Mouse (Mus musculus): Measurements from ENCODE around the gene Trim65. TPM values are rescaled to one million over a fixed set of nuclear protein-coding genes. Genes with fewer than 3 reads are reported as not detected.

Trim65 gene
- total RNA-seq, 2 experiments from 2014 or later = 6.2 to 7.1 TPM

DNA sequence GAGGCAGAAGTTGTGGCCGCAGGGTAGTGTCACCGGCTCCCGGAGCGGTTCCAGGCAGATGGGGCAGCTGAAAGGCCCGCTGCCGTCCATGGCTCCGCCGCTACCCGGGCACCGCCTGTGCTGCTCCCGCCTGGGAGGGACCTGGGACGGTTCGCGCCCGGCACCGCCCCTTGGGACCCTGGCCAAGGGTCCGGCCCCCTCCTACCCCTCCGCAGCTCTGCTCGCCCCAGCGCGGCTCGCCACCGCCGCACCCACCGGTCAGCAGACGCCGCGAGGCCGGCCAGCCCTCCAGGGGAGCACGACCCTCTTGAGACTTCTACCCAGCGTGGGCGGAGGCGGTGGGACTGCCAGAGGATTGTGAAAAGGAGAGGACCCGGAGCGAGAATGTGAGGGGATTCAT lies 20.8 kb downstream of the Trim65 start:
- no peak for DNase-seq (ENCODE audit: extremely low spot score in 1 of 2, low spot score in 1 of 2)

DNA sequence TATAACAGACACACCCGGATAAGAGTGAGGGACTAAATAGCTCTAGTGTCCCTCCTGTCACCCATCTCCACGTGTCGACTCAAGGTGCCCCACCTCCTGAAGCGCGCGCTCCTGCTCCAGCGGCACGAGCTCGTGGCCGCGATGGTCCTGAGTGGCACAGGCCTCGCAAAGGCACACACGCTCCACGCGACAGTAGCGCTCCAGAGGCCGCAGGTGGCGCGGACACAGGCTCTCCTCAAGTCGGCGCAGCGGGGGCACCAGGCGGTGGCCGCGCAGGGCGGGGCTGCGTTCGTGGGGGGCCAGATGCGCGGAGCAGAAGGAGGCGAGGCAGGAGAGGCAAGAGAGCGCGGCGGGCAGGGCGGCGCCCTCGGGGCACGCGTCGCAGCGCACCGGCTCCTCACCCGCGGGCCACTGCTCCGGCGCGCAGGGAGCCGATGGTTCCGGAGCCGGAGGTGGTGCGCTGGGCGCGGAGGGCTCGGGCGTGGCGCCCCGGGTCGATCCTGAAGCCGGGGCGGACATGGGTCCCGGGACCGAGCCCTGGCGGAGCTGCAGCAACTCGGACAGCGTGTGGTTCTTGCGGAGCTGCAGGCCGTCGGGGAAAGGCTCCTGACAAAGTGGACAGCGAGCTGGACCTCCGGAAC lies 21.4 kb downstream of the Trim65 start:
- no peak for DNase-seq (ENCODE audit: extremely low spot score in 1 of 2, low spot score in 1 of 2)

DNA sequence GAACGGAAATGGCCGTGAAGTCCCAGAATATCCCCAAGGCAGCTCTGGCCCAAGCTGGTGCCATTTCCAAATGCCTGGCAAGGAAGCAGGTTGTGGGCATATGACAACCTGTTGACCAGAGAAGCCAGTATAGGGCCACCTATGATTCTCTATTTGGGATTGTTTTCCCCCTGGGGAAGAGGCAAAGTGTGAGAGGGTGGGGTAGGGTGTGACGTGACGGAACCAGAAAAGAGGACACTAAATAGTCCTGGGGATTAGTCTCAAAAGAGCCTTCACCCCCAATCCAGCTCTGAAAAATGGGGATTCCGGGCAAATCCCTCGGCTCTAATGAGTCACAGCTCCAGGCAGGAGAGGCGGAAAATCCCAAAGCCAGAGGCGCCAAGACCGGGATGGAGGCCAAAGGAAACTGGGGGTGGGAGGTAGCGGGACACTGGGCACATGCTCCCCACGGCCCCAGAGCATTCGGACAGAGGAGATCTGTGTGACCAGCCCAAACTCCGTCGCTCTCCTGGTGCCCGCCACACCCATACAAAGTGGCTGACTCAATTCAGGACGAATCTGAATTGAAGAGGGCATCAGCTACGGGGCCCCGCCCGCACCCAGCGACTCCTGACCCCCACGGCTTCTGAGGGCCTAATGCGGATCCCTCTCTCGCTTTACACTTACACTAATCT lies 22.3 kb downstream of the Trim65 start:
- no peak for DNase-seq (ENCODE audit: extremely low spot score in 1 of 2, low spot score in 1 of 2)

- DNase-seq (ENCODE audit: extremely low spot score in 1 of 2, low spot score in 1 of 2) = no peak
Observed at GRCm38 (mm10) chr11:116107777-116108285, 23.1 kb downstream of the Trim65 start.

GRCm38 (mm10) chr11:116106963-116107776 lies 23.8 kb downstream of the Trim65 start:
- DNase-seq (ENCODE audit: extremely low spot score in 1 of 2, low spot score in 1 of 2) = no peak

GRCm38 (mm10) chr11:116106154-116106962 lies 24.6 kb downstream of the Trim65 start:
- no peak for DNase-seq (ENCODE audit: extremely low spot score in 1 of 2, low spot score in 1 of 2)

DNA sequence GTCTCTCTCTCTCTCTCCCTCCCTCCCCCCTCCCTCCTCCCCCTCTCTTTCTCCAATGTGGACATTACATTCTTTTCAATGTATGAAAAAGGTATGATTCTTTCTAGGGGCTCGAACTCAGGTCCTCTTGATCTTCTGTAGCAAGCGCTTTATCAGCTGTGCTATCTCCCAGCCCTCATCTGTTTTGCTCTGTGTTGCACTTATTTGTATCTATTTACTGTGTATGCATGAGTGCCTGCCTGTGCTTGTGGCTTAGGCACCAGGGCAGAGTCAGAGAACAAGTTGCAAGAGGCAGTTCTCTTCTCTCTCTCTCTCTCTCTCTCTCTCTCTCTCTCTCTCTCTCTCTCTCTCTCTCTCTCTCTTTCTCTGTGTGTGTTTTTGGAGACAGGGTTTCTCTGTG lies 25.9 kb downstream of the Trim65 start:
- DNase-seq (ENCODE audit: extremely low spot score in 1 of 2, low spot score in 1 of 2) = no peak

GRCm38 (mm10) chr11:116104006-116104646 lies 26.8 kb downstream of the Trim65 start:
- DNase-seq (ENCODE audit: extremely low spot score in 1 of 2, low spot score in 1 of 2) = no peak

- DNase-seq (ENCODE audit: extremely low spot score in 1 of 2, low spot score in 1 of 2) = no peak
Observed at GRCm38 (mm10) chr11:116103572-116103971, 27.4 kb downstream of the Trim65 start.

GRCm38 (mm10) chr11:116102472-116102871 lies 28.5 kb downstream of the Trim65 start:
- DNase-seq (ENCODE audit: extremely low spot score in 1 of 2, low spot score in 1 of 2) = no peak

GRCm38 (mm10) chr11:116101931-116102381 lies 29.0 kb downstream of the Trim65 start:
- no peak for DNase-seq (ENCODE audit: extremely low spot score in 1 of 2, low spot score in 1 of 2)

- DNase-seq (ENCODE audit: extremely low spot score in 1 of 2, low spot score in 1 of 2) = no peak
Observed at GRCm38 (mm10) chr11:116100839-116101238, 30.1 kb downstream of the Trim65 start.

DNA sequence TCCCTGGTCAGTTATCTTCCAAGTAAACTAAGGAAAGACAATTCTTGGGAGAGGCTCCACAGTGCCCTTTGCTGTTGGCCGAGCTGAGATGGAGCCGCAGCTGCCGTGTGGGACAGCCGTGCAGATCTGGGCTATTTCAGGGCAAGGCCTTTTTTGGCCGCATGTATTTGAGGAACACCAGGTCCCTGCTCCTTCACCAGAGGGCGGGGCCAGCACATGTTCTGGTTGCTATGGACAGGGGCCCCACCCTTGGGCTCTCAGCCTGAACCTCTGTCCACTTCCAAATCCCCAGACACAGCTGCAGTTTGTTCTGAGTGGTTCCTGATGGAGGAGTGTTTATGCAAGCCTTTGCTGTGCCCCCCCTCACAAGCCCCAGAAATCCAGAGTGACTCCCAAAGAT lies 30.5 kb downstream of the Trim65 start:
- DNase-seq (ENCODE audit: extremely low spot score in 1 of 2, low spot score in 1 of 2) = no peak

GRCm38 (mm10) chr11:116099462-116099861 lies 31.5 kb downstream of the Trim65 start:
- no peak for DNase-seq (ENCODE audit: extremely low spot score in 1 of 2, low spot score in 1 of 2)

DNA sequence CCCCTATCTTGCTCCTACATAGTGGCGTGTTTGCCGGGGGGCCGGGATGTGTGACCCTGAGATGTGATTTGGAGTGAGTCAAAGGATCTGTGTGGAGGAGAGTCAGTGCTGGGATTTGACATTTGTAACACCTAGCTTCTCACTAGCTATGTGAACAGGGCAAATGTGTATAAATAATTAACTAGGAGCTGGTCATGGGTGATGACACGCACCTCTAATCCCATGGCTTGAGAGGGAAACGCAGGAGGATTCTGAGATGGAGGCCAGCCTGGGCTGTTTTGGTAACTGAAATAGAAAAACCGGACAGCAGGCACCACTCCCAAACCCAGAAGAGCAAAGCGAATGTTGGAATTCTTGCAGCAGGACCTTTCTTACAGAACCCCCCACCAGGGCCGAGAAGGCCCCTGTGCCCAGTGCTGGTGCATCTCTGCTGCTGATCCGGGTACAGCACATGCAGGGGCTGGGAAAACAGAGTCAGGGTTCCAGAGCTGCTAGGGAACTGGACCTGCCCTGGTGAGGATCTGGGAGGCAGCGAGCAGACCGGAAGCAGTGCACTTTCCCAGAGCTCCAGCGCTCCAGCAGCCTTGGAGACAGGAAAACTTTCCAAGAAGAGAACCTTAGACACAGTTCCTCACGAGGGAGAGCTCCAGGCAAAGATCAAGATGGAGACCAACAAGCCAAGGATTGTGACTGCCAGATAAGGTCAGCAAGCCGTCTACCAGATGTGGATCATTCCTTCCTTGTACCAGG lies 32.0 kb downstream of the Trim65 start:
- DNase-seq (ENCODE audit: extremely low spot score in 1 of 2, low spot score in 1 of 2) = no peak

DNA sequence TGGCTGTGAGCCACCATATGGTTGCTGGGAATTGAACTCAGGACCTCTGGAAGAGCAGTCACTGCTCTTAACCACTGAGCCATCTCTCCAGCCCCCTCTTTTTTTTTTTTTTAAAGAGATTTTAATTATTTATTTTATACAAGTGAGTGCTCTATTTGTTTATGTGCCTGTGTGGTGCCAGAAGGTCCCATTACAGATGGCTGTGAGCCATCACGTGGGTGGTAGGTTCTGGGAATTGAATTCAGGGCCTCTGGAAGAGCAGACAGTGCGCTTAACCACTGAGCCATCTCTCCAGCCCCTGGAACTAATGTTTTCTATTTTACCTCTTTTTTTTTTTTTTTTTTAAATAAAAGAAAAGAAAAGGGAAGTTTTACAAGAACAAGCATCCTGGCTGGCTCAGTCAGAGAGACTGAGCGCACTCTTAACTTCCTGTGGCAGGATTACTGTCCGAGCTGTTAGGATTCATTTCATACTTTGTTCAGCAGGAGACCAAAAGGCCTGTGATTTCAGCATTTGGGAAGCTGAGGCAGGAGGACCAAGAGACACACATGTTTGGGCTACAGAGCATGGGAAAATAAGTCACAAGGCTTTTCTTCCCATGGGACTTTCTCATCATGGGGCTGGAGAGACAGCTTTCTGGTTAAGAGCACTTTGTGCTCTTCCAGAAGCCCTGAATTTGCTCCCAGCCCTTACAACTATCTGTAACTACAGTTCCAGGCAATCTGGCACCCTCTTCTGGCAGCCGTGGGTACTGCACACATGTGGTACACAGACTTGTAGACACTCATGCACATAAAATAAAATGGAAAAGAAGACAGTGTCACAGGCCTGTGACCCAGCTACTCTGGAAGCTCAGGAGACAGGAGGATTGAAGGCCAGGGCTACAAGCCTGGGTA lies 34.5 kb downstream of the Trim65 start:
- DNase-seq (ENCODE audit: extremely low spot score in 1 of 2, low spot score in 1 of 2) = no peak

DNA sequence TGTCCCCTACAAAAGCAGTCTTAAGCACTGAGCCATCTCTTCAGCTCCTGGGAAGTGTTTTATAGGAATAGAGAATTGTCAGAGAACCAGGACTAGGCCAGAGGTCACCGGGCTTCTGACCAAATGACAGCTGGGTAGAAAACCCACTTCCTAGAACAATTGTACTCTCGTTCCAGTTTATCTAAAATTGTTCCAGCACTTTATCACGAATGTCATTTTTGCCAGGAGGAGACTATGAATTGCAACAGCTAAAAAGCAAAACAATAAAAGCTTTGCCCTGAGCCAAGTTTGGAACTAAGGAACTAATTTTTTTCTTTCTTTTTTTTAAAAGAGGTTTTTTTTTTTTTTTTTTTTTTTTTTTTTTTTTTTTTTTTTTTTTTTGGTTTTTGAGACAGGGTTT lies 35.4 kb downstream of the Trim65 start:
- no peak for DNase-seq (ENCODE audit: extremely low spot score in 1 of 2, low spot score in 1 of 2)

All from layer of hippocampus, postnatal 25 days (tissue).